Mouse (Mus musculus) hindbrain, postnatal 0 days (tissue): Measurements from ENCODE around the gene Ift122. TPM values are rescaled to one million over a fixed set of nuclear protein-coding genes. Genes with fewer than 3 reads are reported as not detected.
A peak's percentile ranks its signal among the peaks of the same experiment; 100 is the strongest.

Experiments
- ATAC-seq: fragments of 200-750 bp; cut with Nextera tagmentation; 2 replicates; pipeline ENCODE4 v1.8.0; 2017; ENCODE audit warnings: mild to moderate bottlenecking, moderate TSS enrichment, moderate library complexity
- DNase-seq: peaks from one replicate; pipeline ENCODE4 v3.0.0-alpha.2; 2015; ENCODE audit warnings: low spot score
- H3K27ac ChIP-seq: fragments of 300-500 bp; sonication (generic); 2 replicates; pipeline ENCODE4 v1.5.1; 2014; ENCODE audit warnings: mild to moderate bottlenecking
- H3K27me3 ChIP-seq: fragments of 300-500 bp; sonication (generic); 2 replicates; pipeline ENCODE4 v1.6.1; 2014; ENCODE audit warnings: low read length, mixed read lengths; ENCODE audit not compliant: insufficient read depth
- H3K36me3 ChIP-seq: fragments of 300-500 bp; sonication (generic); 2 replicates; pipeline ENCODE4 v1.6.1; 2014; ENCODE audit warnings: low read length, mixed read lengths; ENCODE audit not compliant: insufficient read depth
- H3K4me1 ChIP-seq: fragments of 300-500 bp; sonication (generic); 2 replicates; pipeline ENCODE4 v1.6.1; 2014; ENCODE audit warnings: antibody characterized with exemption, low read length, mixed read lengths; ENCODE audit not compliant: insufficient read depth
- H3K4me2 ChIP-seq: fragments of 300-500 bp; sonication (generic); 2 replicates; pipeline ENCODE4 v1.6.1; 2014; ENCODE audit warnings: low read depth, mild to moderate bottlenecking, low read length, moderate library complexity, mixed read lengths
- H3K4me3 ChIP-seq: fragments of 300-500 bp; sonication (generic); 2 replicates; pipeline ENCODE4 v1.5.1; 2014; ENCODE audit warnings: low read length
- H3K9ac ChIP-seq: fragments of 300-500 bp; sonication (generic); replicated peaks from 2 replicates; pipeline ENCODE4 v1.6.1; 2014; ENCODE audit warnings: mild to moderate bottlenecking, low read length, moderate library complexity, mixed read lengths
- H3K9me3 ChIP-seq: fragments of 300-500 bp; sonication (generic); 2 replicates; pipeline ENCODE4 v1.6.1; 2016; ENCODE audit warnings: low read length, mixed read lengths
- CTCF ChIP-seq: IDR thresholded peaks from 2 replicates; pipeline ENCODE4 v1.5.1; 2016; ENCODE audit warnings: antibody characterized with exemption, control low read depth, low read depth
- WGBS: fragments of 180-500 bp; shearing (Covaris S2); extraction: QIAGEN DNeasy Blood & Tissue Kit; methylation state at CpG from one replicate; pipeline ENCODE4 v1.1.7; 2014; 5-methylcytosine and 5-hydroxymethylcytosine counted together
- polyA plus RNA-seq: library from polyadenylated mRNA; unstranded; fragments of >200 nt; fragmentation: Nextera tagmentation; extraction: Ambion mirVana; gene quantifications from 2 replicates; pipeline ENCODE4 v1.2.1, GENCODE M21; 2015
- total RNA-seq: library from RNA; depleted of rRNA; stranded (reverse); fragments of >200 nt; gene quantifications from 2 replicates; pipeline ENCODE4 v1.2.3, GENCODE M21; 2014

Gene Ift122
- total and polyA plus RNA-seq, 2 experiments from 2014 or later = 19.7 to 29.3 TPM

- no peak for TF ChIP-seq CTCF
- DNase-seq = peak; percentile 32
- no peaks in the 10 kb centered on the region for H3K36me3 ChIP-seq
- no peak overlapping the region for H3K4me2 ChIP-seq
- H3K4me3 ChIP-seq = no peak overlapping the region
- 39% methylated on average over 10 of the region's 10 CpGs for WGBS
- no peak overlapping the region for H3K9ac ChIP-seq
- no peaks in the 10 kb centered on the region for H3K9me3 ChIP-seq
- 0 out of 2 replicates have a peak overlapping the region, but pooled peaks have one; percentile 0 for H3K27ac ChIP-seq
- no peaks in the 10 kb centered on the region for H3K27me3 ChIP-seq
- 0 out of 2 replicates have a peak, but pooled peaks have one; percentile 13 for ATAC-seq
- peaks cover 10% of the 10 kb centered on the region; the same call in 1 of the 2 replicates for H3K4me1 ChIP-seq
Measured at GRCm38 (mm10) chr6:115927292-115928242, 74.3 kb downstream of the Ift122 start.

GRCm38 (mm10) chr6:115930018-115930417 is 76.7 kb downstream of the Ift122 start:
- no peaks in the 10 kb centered on the region for H3K27me3 ChIP-seq
- no peaks in the 10 kb centered on the region for H3K9me3 ChIP-seq
- H3K4me2 ChIP-seq = no peak overlapping the region
- 65% methylated on average over 5 of the region's 5 CpGs for WGBS
- no peak overlapping the region for H3K4me3 ChIP-seq
- peaks cover 10% of the 10 kb centered on the region; the same call in 1 of the 2 replicates for H3K4me1 ChIP-seq
- H3K27ac ChIP-seq = no peak overlapping the region
- H3K9ac ChIP-seq = no peak overlapping the region
- no peak for TF ChIP-seq CTCF
- no peak for ATAC-seq
- H3K36me3 ChIP-seq = no peaks in the 10 kb centered on the region
- DNase-seq = no peak

- H3K9me3 ChIP-seq = no peaks in the 10 kb centered on the region
- WGBS = 90% methylated on average over 14 of the region's 14 CpGs
- no peak within 1 kb of the TSS for H3K4me2 ChIP-seq
- ATAC-seq = no peak
- H3K27ac ChIP-seq = no peak within 1 kb of the TSS
- peaks cover 10% of the 10 kb centered on the region; the same call in 1 of the 2 replicates for H3K4me1 ChIP-seq
- no peak for DNase-seq
- no peaks in the 10 kb centered on the region for H3K27me3 ChIP-seq
- H3K4me3 ChIP-seq = no peak within 1 kb of the TSS
- no peak within 1 kb of the TSS for H3K9ac ChIP-seq
- no peak for TF ChIP-seq CTCF
- no peaks in the 10 kb centered on the region for H3K36me3 ChIP-seq
Measured at GRCm38 (mm10) chr6:115931639-115932038, 78.4 kb downstream of the Ift122 start, which contains the start of gene Rho. TSS of gene Rho (plus strand) at chr6:115931748.

- Histone ChIP-seq H3K4me2 (no peak overlapping the region), H3K4me3 (no peak overlapping the region), H3K27ac (no peak overlapping the region), H3K9ac (no peak overlapping the region), H3K9me3 (no peaks in the 10 kb centered on the region), H3K4me1 (peaks cover 5% of the 10 kb centered on the region; the same call in 1 of the 2 replicates), H3K27me3 (no peaks in the 10 kb centered on the region), H3K36me3 (no peaks in the 10 kb centered on the region)
- DNase-seq = no peak
- WGBS = 94% methylated on average over 3 of the region's 3 CpGs
- TF ChIP-seq CTCF = no peak
- ATAC-seq = no peak
Measured at GRCm38 (mm10) chr6:115932391-115932790, 79.1 kb downstream of the Ift122 start.

GRCm38 (mm10) chr6:115935544-115935943 is 82.3 kb downstream of the Ift122 start:
- H3K27me3 ChIP-seq = no peaks in the 10 kb centered on the region
- H3K36me3 ChIP-seq = no peaks in the 10 kb centered on the region
- 72% methylated on average over 8 of the region's 8 CpGs for WGBS
- DNase-seq (no peak), ATAC-seq (no peak)
- H3K4me2 ChIP-seq = no peak overlapping the region
- no peak overlapping the region for H3K9ac ChIP-seq
- H3K9me3 ChIP-seq = no peaks in the 10 kb centered on the region
- H3K4me1 ChIP-seq = no peaks in the 10 kb centered on the region
- H3K4me3 ChIP-seq = no peak overlapping the region
- TF ChIP-seq CTCF = no peak
- no peak overlapping the region for H3K27ac ChIP-seq

- Histone ChIP-seq H3K27ac (no peak overlapping the region), H3K4me2 (no peak overlapping the region), H3K9me3 (no peaks in the 10 kb centered on the region), H3K4me1 (no peaks in the 10 kb centered on the region), H3K4me3 (no peak overlapping the region), H3K36me3 (no peaks in the 10 kb centered on the region), H3K27me3 (no peaks in the 10 kb centered on the region), H3K9ac (no peak overlapping the region)
- WGBS = 81% methylated on average over 2 of the region's 2 CpGs
- ATAC-seq (no peak), DNase-seq (no peak)
- no peak for TF ChIP-seq CTCF
Measured at GRCm38 (mm10) chr6:115938011-115938410, 84.7 kb downstream of the Ift122 start.

GRCm38 (mm10) chr6:115938798-115939197 is 85.5 kb downstream of the Ift122 start:
- Histone ChIP-seq H3K27ac (no peak overlapping the region), H3K36me3 (no peaks in the 10 kb centered on the region), H3K4me2 (no peak overlapping the region), H3K4me3 (no peak overlapping the region), H3K4me1 (no peaks in the 10 kb centered on the region), H3K9ac (no peak overlapping the region), H3K9me3 (no peaks in the 10 kb centered on the region), H3K27me3 (no peaks in the 10 kb centered on the region)
- TF ChIP-seq CTCF = no peak
- DNase-seq = no peak
- WGBS = 80% methylated on average over 1 of the region's 1 CpGs
- no peak for ATAC-seq
